Mouse (Mus musculus): Measurements from ENCODE around the gene Mllt6.

- no peak for TF ChIP-seq POLR2A (IDR thresholded peaks at IDR 0.05; ENCODE audit: control insufficient read depth in 1 of 2, insufficient read depth in 1 of 2, low read depth in 1 of 2, low read length in 2 of 2, poor library complexity in 1 of 2)
- TF ChIP-seq UBTF (IDR thresholded peaks at IDR 0.05; ENCODE audit: borderline replicate concordance, insufficient read depth, low read depth, low read length): no peak
- TF ChIP-seq ZC3H11A (IDR thresholded peaks at IDR 0.05; ENCODE audit: low read depth, low read length): no peak
- no peak for TF ChIP-seq EP300 (IDR thresholded peaks at IDR 0.05; ENCODE audit: low read depth in 1 of 2, low read length in 2 of 2)
- TF ChIP-seq KAT2A (conservative IDR thresholded peaks at IDR 0.05; ENCODE audit: low read depth, low read length): no peak
Measured at GRCm38 (mm10) chr11:97658751-97659266, 4.4 kb upstream of the Mllt6 start.

All from MEL (cell line).